Mouse (Mus musculus) adrenal gland, postnatal 25 days (tissue): ENCODE results near the gene Olfr1462. TPM values are rescaled to one million over a fixed set of nuclear protein-coding genes. Genes with fewer than 3 reads are reported as not detected.

Source experiments
- DNase-seq: peaks from one replicate; pipeline ENCODE4 v3.0.0; 2021; ENCODE audit warnings: mixed read lengths
- long read RNA-seq: library from polyadenylated mRNA; stranded (forward); transcript quantifications from one replicate; pipeline ENCODE4 v2.0.0, GENCODE M21; 2021
- total RNA-seq: library from RNA; stranded (reverse); gene quantifications from 2 replicates; pipeline ENCODE4 v1.2.3, GENCODE M21; 2021

Olfr1462 gene
- total RNA-seq, result not detected in 2 replicates
- long read RNA-seq, result 0 reads

DNA sequence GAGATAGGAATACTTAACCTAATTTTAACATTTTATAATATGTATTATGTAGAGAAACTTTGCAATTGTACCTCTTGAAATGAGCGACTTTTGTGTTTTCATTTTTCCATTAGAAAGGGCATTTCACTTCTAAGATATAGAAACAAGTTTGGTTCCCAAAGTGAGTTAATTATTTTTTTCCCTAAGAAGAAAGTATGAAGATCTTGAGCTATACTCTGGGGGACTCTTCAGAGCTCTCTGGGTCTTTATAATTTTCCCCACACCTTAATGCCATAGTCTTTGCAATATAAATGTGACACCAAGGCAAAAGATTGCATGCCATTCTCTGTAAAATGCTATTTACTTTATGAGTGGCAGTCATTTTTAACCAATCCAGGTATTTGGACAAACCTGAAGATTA, at the start of gene Olfr1462:
TSS of gene Olfr1462 (plus strand) at position 301 of the 400 bp plus-strand sequence.
- no peak for DNase-seq

- DNase-seq, result no peak
Observed at GRCm38 (mm10) chr19:13149449-13149848, 36.1 kb upstream of the Olfr1462 start, which contains the start of gene Olfr1459. Gene Olfr1459 (minus strand): TSS chr19:13149549.

GRCm38 (mm10) chr19:13162700-13163099, 22.8 kb upstream of the Olfr1462 start, which contains the start of gene Olfr1461:
Gene Olfr1461 (plus strand): TSS chr19:13163000.
- no peak for DNase-seq

DNA sequence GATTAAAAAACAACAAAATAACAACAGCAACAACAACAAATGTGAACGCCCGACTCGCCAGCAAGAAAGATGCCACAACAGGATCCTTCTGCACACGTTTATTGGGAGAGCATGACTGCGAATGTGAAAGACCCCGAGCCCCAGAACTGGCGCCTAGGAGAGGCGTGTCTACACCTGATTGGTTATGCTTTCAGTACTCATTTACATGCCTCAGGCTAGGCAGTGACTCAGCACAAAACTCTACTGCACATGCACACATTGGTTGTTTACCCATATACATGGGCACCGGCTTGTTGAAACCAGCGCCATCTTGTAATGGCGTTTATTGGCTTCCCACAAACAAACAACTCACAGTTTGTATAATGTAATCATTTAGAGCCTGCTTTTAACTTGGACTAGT, 36.1 kb downstream of the Olfr1462 start:
- no peak for DNase-seq

DNA sequence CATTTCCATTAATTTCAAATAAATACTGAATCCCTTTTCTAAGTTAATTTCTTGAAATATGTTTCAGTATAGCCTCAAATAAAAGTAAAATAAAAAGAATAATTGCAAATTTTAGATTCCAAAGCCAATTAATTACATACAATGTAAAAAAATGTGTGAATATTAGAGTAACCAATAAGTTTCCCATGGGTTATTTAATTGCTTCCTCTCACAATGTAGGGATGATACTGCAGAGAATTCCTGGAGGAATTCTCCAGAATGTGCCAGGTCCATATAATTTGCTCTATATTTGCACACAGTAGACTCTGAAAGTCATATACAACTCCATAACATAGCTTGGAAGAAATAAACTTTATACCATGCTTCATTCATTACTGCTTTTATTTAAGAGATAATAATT, 45.5 kb downstream of the Olfr1462 start, which contains the start of gene Olfr1463:
TSS of gene Olfr1463 (plus strand) at position 301 of the 400 bp plus-strand sequence.
- DNase-seq, result no peak

Other genes starting within 250 kb of the Olfr1462 start
- not detected in 2 replicates for gene Olfr1450, start 235.5 kb upstream of the Olfr1462 start, total RNA-seq
- not detected in 2 replicates for gene Olfr1451, start 190.7 kb upstream of the Olfr1462 start, total RNA-seq
- not detected in 2 replicates for gene Olfr1453, start 157.4 kb upstream of the Olfr1462 start, total RNA-seq
- not detected in 2 replicates for gene Olfr1454, start 125.1 kb upstream of the Olfr1462 start, total RNA-seq
- not detected in 2 replicates for gene Olfr1457, start 87.8 kb upstream of the Olfr1462 start, total RNA-seq
- gene Olfr1458, start 79.0 kb upstream of the Olfr1462 start, total RNA-seq, result not detected in 2 replicates
- 0.09 TPM in 1 of 2 replicates, not detected in the other for gene Olfr1459, start 36.2 kb upstream of the Olfr1462 start, total RNA-seq
- not detected in 2 replicates for gene Olfr1461, start 22.7 kb upstream of the Olfr1462 start, total RNA-seq
- not detected in 2 replicates for gene Olfr1463, start 45.6 kb downstream of the Olfr1462 start, total RNA-seq
- not detected in 2 replicates for gene Olfr1465, start 129.8 kb downstream of the Olfr1462 start, total RNA-seq
- gene Olfr1466, start 153.1 kb downstream of the Olfr1462 start, total RNA-seq, result not detected in 2 replicates
- not detected in 2 replicates for gene Olfr1467, start 176.5 kb downstream of the Olfr1462 start, total RNA-seq
- gene Olfr1469, start 222.1 kb downstream of the Olfr1462 start, total RNA-seq, result not detected in 2 replicates